Mouse (Mus musculus) cerebellum, adult 11 months (tissue): ENCODE data around the gene Pknox2.

ENCODE experiments used
- DNase-seq: peaks from one replicate; pipeline ENCODE4 v3.0.0; 2022

Gene Pknox2

DNA sequence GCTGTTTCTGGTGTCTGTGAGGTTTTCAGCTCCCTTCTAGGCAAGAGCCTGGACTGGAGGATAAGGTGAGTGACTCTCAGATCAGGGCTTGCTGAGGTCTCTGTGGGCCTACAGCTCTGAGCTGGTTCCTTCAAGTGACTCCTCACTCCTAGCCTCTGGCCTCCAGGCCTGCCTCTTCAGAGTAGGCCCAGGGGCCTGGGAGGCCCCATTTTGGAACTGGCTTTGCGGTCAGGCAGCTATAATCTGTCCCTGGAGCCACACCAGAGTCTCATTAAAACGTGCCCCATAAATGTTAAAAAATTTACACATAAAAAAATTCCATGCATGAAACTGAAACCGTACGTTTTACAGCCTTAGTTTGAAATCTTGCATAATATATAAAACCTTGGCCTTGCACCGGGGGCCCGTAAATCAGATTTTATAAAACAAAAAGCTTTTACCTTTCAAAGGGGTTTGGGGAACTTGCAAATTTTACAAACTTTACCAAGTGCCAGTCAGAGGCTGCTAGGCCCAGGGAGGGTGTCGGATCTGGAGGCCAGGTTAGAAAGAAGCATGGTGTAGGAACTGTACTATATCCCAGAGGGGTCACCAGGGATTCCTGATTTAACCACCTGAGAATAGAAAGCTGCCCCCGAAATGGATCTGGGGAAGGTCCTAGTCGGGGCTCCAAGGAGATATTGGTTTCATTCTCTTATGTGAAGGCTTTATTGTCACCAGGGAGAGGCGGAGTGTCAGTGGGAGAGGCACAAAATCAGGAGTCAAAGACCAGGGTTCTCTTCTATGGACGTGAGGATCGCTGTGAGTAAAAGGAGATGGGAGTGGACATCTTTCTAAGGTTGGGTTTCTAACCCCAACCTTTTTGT lies 214.0 kb downstream of the Pknox2 start:
- no peak for DNase-seq

DNA sequence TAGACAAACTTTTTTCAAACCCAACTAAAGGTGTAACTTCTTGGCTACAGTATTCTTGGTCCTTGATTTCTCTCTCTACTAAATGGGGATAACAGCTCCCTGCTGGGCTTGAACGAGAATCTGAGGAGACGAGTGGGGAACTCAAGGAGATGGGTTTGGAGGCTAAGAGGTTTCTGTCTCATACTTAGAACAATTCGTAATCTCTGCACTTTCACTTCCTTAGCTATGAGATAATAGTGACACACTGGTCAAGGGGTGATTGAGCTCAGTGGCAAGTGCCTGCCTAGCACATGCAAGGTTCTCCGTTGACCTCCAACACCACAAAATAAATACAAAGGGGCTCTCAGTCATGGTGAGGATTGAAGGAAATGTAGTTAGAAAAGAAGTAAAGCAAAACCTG lies 215.6 kb downstream of the Pknox2 start:
- DNase-seq, result no peak

DNA sequence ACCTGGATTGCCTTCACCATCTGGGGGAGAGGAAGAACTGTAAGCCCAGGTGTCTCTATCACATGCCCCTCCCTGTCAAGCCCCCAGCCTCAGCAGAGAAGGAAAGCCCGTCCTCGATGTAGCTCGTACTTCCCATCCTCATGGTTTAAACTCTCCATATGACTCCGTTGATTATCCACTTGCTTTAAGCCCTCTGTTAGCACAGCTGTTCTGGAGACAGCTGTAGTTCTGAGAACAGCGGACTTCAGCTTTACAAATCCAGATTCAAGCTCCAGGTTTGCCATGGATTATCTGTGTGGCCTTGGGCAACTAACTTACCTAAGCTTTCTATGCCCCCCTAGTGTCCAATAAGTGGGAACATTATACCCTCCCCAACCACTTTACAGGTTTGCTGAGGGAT lies 223.5 kb downstream of the Pknox2 start:
- no peak for DNase-seq

DNA sequence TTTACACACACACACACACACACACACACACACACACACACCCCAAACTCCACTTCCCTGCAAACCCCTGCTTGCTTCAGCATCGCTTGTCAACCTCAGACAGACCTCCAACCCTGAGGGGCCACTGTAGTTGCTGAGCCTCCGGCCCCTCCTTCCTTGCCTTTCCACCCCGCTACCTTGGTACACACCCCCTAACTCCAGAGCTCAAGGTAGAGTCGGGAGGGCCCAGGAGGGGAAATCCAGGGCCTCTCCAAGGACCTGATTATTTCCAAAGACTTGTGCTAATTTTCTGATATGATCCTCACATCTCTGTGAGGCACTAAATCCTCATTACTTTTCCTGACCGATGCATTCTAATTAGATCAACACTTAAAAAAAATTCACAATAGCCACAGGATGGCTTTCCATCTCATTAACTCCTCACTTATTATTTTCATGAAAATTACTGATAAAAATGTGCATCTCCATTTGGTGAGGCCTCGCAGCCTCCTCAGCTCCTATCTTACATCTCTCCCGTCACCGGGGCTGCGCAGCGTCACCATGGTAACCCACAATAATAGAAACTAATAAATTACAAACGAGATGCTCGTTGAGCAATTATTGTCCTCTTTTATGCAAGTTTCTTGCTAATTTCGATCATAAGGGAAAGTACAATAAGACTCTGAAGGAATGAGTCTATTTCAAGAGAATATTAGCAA lies 225.3 kb downstream of the Pknox2 start:
- DNase-seq, result no peak

DNA sequence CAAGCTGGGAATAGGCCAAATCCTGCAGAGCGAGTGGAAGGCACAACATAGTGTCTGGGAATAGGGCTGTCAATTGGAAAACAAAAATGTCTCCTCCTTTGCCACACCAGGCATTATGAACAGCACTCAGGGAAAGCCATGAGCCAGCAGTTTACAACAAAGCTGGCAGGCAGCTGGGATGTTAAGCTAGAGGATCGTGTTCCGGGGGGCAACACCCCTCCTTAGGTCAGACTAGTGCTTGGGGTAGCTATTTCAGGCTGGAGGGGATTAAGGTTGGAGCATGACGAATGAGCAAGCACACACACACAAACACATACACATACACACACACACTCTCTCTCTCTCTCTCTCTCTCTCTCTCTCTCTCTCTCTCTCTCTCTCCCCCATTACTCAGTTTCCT lies 227.7 kb downstream of the Pknox2 start:
- no peak for DNase-seq

DNA sequence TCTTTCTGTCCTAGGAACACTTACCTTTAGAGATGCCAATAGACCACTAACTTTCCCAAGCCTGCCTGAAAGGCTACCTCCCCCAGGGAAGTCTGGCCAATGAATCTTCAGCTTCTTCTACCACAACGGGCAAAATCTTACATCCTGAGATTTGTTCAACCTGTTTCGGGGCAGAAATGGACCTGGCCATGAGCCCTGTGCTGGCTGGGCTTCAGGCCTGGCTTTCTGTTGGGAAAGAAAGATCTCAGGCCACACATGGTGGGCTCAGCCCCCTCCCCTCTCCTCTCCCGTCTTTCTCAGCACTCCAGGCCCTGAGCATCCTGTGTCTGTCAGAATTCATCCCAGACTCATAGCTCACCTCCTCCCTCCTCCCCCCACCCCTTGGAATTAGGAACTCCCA lies 228.6 kb downstream of the Pknox2 start:
- DNase-seq, result no peak

DNA sequence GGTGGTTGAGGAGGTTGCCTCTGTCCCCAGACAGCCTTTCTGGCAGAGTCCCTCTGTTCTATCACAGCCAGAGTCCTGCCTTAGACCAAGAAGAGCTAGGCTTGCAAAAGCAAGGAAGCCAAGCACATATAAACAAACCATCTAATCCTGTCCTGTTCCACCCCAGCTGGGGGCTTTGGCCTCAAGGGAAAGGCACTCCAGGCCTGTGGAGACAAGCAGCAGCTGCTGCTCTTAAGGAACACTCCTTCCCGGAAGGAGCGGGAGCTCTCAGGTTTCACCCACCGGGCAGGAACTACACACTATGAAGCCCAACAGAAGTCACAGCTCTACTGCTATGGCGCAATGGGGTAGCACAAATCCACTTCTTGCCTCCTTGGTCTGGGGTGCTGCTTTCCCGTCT lies 230.3 kb downstream of the Pknox2 start:
- no peak for DNase-seq

DNA sequence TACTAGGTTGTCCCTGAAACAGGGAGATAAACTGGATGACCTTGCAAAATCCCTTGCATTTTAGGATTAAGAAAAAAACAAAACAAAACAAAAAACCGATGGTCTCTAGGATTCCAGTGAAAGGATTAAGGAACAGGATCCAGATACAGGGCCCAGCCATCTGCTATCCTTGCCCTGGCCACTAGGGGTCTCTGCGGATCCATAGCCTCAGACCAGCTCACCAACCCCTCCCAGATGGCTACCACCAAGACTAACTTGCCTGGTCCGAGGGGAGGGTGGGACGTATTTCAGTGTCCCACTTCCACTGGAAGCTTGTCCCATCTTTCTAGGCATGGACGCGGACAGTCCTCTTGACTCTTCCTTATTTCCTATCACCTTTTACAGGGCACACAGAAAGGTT lies 230.8 kb downstream of the Pknox2 start:
- peak; percentile 73 for DNase-seq

DNA sequence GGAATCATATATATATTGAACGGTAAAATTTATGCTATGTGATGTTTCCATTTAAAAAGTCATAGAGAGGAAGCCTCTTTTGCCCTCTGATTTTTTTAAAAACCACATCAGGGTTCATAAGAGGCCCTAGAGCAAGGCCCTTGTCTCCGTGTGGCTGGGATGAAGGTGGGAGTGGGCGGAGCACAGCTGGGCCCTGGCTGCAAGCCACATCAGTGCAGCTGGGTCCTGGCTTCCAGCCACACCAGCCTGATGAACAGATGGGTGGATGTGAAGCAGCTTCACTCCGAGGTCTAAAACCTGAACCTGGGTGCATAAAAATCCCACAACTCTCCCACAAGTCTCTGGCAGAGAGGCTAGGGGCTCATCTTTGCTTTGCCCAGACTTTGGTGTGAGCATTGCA lies 241.8 kb downstream of the Pknox2 start:
- DNase-seq, result no peak

DNA sequence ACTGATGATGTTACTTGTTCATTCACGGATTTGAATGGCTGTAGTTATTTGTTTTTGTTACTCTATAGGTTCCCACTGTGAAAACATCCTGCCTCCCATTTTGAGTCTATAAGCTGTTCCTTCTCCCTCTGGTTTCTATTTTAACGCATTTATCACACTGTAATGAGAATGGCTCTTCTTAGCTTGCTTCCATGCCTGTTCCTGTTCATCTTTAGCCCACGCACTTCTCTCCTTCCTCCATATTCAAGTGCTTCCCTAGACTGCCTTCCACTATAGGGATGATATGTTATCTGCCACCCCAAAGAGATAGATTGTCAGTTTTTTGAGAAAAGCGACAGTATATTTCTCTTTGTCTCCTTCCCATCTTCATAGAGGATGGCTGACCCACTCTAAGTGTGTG lies 246.7 kb downstream of the Pknox2 start:
- no peak for DNase-seq

DNA sequence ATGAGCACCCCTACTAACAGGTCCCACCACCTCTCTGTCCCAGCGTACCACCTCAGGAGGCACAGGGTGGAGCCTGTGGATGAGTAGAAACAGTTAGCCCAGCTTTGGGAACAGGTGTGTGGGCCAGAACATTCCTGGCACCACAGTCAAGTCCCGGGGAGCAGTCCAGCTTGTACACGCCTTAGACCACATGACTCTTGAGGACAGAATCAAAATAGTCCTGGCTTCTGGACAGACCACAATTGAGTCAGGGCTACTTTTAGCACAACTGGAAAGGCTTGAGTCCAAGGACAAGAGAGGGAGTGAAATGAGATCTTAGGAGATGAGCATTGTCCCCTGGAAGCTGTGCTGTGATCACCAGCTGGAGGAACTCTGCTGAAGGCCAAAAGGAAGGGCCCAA lies 248.6 kb downstream of the Pknox2 start:
- DNase-seq, result no peak

DNA sequence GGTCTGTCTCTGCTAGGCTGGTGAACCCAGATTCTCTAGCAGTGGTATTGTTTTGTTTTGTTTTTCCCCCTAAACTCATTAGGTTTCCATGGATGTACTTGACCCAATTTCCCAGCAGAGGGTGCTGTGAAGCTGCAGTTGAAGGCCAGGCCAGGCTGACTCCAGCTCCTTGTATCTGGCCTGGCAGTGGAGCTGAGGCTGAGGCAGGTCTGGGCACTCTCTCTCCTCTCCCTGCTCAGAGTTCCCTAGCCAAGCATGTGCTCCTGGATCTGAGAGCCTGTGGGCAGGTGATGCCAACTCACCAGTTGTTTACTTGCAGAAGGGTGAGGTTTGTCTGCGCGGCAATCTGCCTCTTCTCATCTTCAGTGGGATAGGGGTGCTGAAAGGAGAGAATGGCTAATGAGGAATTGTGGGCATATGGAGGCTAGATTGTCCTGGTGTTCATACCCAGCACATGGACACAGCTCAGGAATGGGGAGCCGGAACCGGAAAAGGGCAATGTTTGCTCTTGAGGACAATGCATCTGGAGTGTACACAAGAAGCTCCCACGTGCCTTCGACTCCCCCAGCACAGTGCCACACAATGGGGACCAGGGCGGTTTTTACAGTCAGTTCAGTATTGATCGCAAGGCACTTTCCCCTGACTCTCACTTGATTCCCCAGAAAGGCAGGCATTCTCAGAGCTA lies 252.1 kb downstream of the Pknox2 start:
- peak; percentile 76 for DNase-seq

DNA sequence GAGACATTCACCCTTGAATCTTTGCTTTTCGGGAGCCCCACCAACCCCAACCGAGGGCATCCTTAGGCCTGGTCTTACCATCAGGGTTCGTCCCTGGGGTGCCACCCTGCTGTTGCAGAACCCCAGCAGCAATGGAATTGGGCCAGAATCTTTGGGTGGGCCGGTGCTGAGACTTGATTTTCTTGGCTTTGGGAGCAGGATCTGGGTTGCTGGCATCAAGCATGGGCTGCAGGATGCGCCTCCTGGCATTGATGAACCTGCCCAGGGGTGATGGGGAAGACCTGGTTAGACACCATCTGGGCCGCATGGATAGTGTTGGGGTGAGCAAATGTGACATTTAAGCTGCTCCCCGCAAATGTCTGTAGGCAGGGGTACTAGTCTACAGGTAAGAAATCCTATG lies 253.0 kb downstream of the Pknox2 start:
- DNase-seq, result peak; percentile 29

DNA sequence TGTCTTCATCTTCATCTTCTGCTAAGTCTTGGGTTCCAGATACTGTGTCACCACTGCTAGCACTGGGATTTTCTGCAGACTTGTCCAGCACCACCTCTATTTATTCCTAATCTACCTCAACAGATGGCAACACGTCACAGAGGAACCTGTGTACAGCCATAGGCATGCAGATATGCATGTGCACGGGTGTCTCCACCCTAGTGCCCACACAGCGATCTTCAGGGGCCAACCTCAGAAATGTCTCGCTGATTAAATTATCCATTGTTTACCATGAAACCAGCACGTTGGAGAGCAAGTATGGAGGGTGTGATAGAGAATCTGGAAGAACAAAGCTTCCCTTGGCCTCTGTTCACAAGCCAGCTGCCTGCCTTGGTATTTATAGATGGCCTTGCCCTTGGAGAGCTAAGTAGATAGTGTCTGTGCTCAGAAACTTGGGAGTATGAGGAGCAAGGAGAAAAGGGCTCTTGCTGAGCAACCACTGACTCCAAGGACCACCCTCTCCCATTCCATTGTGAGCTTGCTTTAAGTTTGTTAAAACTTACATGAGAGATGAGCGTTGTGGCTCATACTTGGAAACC lies 253.7 kb downstream of the Pknox2 start:
- no peak for DNase-seq

DNA sequence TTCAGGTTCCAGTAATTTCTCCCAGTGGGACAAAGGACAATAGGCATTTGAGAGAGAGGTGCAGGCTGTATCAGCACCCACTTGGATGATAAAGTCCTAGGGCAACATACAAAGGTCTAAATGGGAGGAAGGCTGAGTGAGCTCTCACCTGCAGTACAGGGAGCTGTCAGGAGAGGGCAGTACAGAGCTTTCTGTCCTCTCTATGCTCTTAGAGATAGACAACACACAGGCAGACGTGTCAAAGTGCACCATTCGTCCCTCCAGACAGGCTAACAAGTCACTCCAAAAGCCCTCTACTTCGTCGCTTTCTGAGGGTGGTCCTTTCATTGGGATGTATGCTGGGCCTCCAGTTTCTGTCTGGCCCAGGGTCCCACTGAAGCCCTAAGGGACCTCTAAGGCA lies 256.7 kb downstream of the Pknox2 start:
- DNase-seq, result peak; percentile 46

DNA sequence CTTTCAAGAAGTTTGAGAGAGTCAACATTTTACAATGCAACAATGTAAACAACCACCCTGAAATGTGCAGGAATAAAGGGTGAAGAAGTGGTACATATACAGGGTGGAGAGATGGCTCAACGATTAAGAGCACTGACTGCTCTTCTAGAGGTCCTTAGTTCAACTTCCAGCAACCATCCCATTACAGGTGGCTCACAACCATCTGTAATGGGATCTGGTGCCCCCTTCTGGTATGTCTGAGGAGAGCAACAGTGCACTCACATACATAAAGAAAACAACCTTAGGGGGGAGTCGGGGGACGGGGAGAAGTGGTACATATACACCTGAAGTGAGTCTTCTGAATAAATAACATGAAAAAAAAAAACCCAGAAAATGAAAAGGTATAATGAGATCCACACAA lies 262.0 kb downstream of the Pknox2 start:
- DNase-seq, result no peak

DNA sequence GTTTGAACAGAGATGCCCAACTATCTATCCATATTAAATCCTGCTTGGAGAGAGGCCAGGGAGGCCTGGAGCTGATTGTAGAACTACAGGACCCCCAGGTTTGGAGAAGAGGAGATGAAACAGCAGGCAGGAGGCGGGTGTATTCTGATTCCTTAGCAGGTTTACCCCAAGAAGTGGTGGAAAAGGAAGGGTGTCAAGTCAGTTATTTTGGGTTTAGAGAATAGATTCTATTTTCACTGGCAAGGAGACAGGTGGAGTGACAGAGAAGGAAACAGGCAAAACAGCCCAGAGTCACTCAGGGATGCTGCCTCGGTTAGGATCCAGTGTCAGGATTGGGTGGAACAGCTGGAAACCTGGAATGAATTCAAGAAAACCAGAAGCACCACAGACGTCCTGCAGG lies 263.6 kb downstream of the Pknox2 start:
- DNase-seq, result no peak

DNA sequence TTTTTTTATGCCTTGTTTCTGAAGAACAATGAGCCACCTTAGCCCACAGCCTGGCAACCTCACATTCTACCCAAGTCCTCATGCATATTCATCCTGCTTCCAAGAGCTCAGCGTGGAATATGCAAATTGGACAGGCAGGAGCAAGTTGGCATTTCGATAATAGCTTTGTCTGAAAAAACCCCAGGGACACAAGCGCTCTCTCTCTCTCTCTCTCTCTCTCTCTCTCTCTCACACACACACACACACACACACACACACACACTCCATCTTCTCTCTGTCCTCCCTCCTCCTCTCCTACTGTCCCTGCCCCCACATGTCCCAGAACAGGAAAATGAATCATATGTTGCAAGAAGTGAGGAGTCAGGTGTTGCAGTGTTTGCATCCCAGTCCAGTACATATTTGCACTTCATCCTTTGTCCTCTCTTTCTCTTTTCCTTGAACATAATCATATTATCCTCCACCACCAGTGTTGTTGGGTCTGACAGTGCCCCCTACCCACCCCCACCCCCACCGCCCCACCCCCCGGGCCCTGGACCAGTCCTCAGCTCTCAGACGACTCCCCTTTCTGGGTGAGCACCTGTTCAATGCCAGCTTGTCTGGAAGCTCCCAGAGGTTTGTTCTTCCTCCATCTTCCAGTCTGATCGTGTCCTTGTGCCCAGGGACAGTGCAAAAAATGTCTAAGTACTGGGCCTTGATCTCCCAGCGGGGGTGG lies 265.0 kb downstream of the Pknox2 start:
- no peak for DNase-seq

DNA sequence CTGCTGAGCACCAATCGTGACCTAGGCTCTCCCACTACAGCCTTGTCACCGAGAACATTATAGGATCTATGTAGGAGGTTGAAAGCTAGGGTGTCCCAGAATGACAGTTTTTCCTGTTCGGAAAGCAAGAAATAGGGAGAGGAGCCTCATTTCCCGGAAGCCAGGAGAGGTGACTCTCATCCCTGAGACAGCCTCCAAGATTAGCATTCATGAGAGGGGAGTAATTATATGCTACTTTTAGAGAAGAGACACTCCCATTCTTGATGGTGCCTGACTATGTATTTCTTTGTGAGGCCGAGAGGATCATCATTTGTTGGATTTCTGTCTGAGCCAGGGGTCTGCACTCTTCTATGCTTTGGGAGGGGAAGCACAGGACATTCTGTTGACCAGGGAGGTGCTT lies 265.6 kb downstream of the Pknox2 start:
- no peak for DNase-seq

DNA sequence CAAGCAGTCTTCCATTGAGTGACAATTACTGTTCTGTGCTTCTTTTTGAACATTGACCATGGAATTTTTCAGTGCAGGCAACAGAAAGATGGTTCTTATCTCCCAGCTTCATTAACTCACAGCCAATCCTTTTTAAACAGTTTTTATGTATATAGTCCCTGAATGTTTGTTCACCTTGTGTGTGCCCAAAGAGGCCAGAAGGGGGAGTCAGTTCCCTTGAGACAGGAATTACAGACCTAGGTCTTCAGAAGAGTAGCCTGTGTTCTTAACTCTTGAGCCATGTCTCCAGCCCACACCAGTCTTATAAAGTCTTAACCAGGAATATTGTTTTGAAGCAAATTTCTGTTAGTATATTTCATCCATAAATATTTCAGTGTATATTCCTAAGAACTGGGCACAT lies 270.4 kb downstream of the Pknox2 start:
- DNase-seq, result no peak

DNA sequence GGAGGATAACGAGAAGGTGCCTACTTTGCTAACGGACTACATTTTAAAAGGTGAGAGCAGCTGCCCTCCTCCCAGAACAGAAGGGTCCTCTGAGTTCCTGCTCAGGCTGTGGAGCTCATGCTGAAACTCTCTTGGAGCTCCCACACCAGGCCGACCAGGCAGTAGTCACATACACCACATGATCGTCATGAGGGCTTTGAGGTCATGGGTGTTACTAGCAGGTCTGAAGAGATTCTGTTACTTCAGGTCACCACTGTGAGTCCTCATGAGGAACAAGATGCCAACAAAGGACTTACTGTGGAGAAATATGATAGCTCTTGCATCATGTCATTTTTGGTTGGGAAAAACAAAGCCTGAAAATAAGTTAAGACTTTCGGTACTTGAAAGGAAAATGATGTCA lies 270.9 kb downstream of the Pknox2 start:
- no peak for DNase-seq

DNA sequence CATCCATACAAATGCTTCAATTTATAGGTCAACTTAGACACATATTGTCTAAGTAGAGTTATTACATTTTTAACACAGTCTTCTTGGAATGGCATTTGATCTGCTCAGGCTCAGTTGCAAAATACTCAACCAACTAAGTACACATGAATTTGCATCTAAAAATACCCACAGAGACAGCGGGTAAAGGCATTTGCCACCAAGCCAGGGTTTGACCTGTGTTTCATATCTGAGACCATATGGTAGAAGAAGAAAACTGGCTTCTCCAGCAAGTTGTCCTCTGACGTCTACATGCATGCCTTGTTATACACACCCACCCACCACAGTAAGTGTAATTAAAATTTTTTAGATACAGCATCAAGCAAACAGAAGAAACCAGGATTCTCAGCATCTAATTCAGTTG lies 273.4 kb downstream of the Pknox2 start:
- DNase-seq, result no peak

DNA sequence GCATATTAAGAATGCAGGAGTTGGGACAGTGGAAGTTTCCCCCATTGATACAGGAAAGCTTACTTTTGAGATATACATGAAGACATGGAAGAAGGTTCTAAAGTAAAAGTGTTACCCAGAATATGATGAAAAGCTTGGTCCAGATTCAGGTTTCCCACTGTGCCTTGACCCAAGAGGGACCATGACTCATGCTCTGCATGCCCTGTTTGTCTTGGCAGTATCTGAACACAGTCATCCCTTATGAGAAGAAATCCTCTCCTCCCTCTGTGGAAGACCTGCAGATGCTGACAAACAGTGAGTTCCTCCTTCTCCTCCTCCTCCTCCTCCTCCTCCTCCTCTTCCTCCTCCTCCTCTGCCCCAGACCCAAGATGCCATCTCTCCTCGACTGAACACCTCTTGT lies 276.9 kb downstream of the Pknox2 start:
- no peak for DNase-seq
